Mouse (Mus musculus) neural tube, embryonic 14.5 days (tissue): ENCODE measurements around the gene Ccdc97. TPM values are rescaled to one million over a fixed set of nuclear protein-coding genes. Genes with fewer than 3 reads are reported as not detected.
A peak's percentile ranks its signal among the peaks of the same experiment; 100 is the strongest.

Source experiments
- ATAC-seq: fragments of 200-750 bp; cut with Nextera tagmentation; 2 replicates; pipeline ENCODE4 v1.8.0; 2017; ENCODE audit warnings: low read depth, mild to moderate bottlenecking, moderate TSS enrichment, moderate library complexity
- H3K27ac ChIP-seq: fragments of 300-500 bp; sonication (generic); 2 replicates; pipeline ENCODE4 v1.5.1; 2014; ENCODE audit warnings: low read depth, mild to moderate bottlenecking, control low read depth, low read length, moderate library complexity, mixed read lengths
- H3K27me3 ChIP-seq: fragments of 300-500 bp; sonication (generic); 2 replicates; pipeline ENCODE4 v1.6.1; 2014; ENCODE audit warnings: low read length; ENCODE audit not compliant: control insufficient read depth, insufficient read depth
- H3K36me3 ChIP-seq: fragments of 300-500 bp; sonication (generic); 2 replicates; pipeline ENCODE4 v1.6.1; 2014; ENCODE audit warnings: low read length, mixed read lengths; ENCODE audit not compliant: control insufficient read depth, insufficient read depth
- H3K4me1 ChIP-seq: fragments of 300-500 bp; sonication (generic); 2 replicates; pipeline ENCODE4 v1.6.1; 2014; ENCODE audit warnings: low read length; ENCODE audit not compliant: control insufficient read depth, insufficient read depth
- H3K4me2 ChIP-seq: fragments of 300-500 bp; sonication (generic); 2 replicates; pipeline ENCODE4 v1.6.1; 2014; ENCODE audit warnings: mild to moderate bottlenecking, low read depth, low read length, control low read depth
- H3K4me3 ChIP-seq: fragments of 300-500 bp; sonication (generic); 2 replicates; pipeline ENCODE4 v1.5.1; 2014; ENCODE audit warnings: low read depth, low read length, control low read depth, mixed read lengths
- H3K9ac ChIP-seq: fragments of 300-500 bp; sonication (generic); replicated peaks from 2 replicates; pipeline ENCODE4 v1.6.1; 2014; ENCODE audit warnings: low read depth, mild to moderate bottlenecking, control low read depth, low read length, mixed read lengths
- H3K9me3 ChIP-seq: fragments of 300-500 bp; sonication (generic); 2 replicates; pipeline ENCODE4 v1.6.1; 2016; ENCODE audit warnings: low read length; ENCODE audit not compliant: control insufficient read depth
- WGBS: fragments of 180-500 bp; shearing (Covaris S2); extraction: QIAGEN DNeasy Blood & Tissue Kit; methylation state at CpG from one replicate; pipeline ENCODE4 v1.1.7; 2014; 5-methylcytosine and 5-hydroxymethylcytosine counted together
- polyA plus RNA-seq: library from polyadenylated mRNA; unstranded; fragments of >200 nt; fragmentation: Nextera tagmentation; extraction: Ambion mirVana; gene quantifications from 2 replicates; pipeline ENCODE4 v1.2.1, GENCODE M21; 2014

Ccdc97 gene
- polyA plus RNA-seq, 1 experiment from 2014 or later, result 42.4 TPM

- no peak for ATAC-seq
- Histone ChIP-seq H3K36me3 (peaks cover 27% of the 10 kb centered on the region; the same call in 1 of the 2 replicates), H3K27me3 (no peaks in the 10 kb centered on the region), H3K27ac (no peak overlapping the region), H3K9me3 (no peaks in the 10 kb centered on the region), H3K4me1 (peaks cover 19% of the 10 kb centered on the region), H3K4me2 (no peak overlapping the region), H3K9ac (no peak overlapping the region), H3K4me3 (no peak overlapping the region)
- 94% methylated on average over 9 of the region's 9 CpGs for WGBS
Observed at GRCm38 (mm10) chr7:25712801-25713200, 6.1 kb downstream of the Ccdc97 start.

- Histone ChIP-seq H3K9me3 (no peaks in the 10 kb centered on the region), H3K27me3 (no peaks in the 10 kb centered on the region), H3K4me1 (peaks cover 15% of the 10 kb centered on the region; the same call in 1 of the 2 replicates), H3K4me3 (no peak overlapping the region), H3K36me3 (peaks cover 27% of the 10 kb centered on the region; the same call in 1 of the 2 replicates), H3K9ac (no peak overlapping the region), H3K27ac (no peak overlapping the region), H3K4me2 (no peak overlapping the region)
- ATAC-seq, result 0 out of 2 replicates have a peak, but pooled peaks have one; percentile 4
- WGBS, result 23% methylated on average over 7 of the region's 7 CpGs
Observed at GRCm38 (mm10) chr7:25711731-25712197, 7.1 kb downstream of the Ccdc97 start.

- H3K4me3 ChIP-seq, result no peak overlapping the region
- no peak overlapping the region for H3K27ac ChIP-seq
- H3K9me3 ChIP-seq, result no peaks in the 10 kb centered on the region
- no peak for ATAC-seq
- no peak overlapping the region for H3K9ac ChIP-seq
- WGBS, result 66% methylated on average over 5 of the region's 5 CpGs
- H3K27me3 ChIP-seq, result no peaks in the 10 kb centered on the region
- peaks cover 27% of the 10 kb centered on the region; the same call in 1 of the 2 replicates for H3K36me3 ChIP-seq
- H3K4me2 ChIP-seq, result no peak overlapping the region
- peaks cover 15% of the 10 kb centered on the region; the same call in 1 of the 2 replicates for H3K4me1 ChIP-seq
Observed at GRCm38 (mm10) chr7:25711165-25711564, 7.7 kb downstream of the Ccdc97 start.

- H3K27me3 ChIP-seq, result no peaks in the 10 kb centered on the region
- peaks cover 15% of the 10 kb centered on the region; the same call in 1 of the 2 replicates for H3K4me1 ChIP-seq
- H3K9me3 ChIP-seq, result no peaks in the 10 kb centered on the region
- H3K4me3 ChIP-seq, result no peak overlapping the region
- peak overlapping the region; percentile 25; the same call in 1 of the 2 replicates for H3K9ac ChIP-seq
- H3K27ac ChIP-seq, result peak overlapping the region; percentile 28; the same call in 1 of the 2 replicates
- ATAC-seq, result peak; percentile 49
- H3K4me2 ChIP-seq, result no peak overlapping the region
- WGBS, result 19% methylated on average over 6 of the region's 7 CpGs
- H3K36me3 ChIP-seq, result peaks cover 26% of the 10 kb centered on the region; the same call in 1 of the 2 replicates
Observed at GRCm38 (mm10) chr7:25710519-25711130, 8.3 kb downstream of the Ccdc97 start.

- Histone ChIP-seq H3K36me3 (peaks cover 20% of the 10 kb centered on the region; the same call in 1 of the 2 replicates), H3K4me2 (no peak overlapping the region), H3K27me3 (no peaks in the 10 kb centered on the region), H3K4me3 (no peak overlapping the region), H3K4me1 (peaks cover 15% of the 10 kb centered on the region; the same call in 1 of the 2 replicates), H3K9me3 (no peaks in the 10 kb centered on the region), H3K27ac (no peak overlapping the region), H3K9ac (peak overlapping the region; percentile 25; the same call in 1 of the 2 replicates)
- ATAC-seq, result no peak
- WGBS, result 17% methylated on average over 12 of the region's 12 CpGs
Observed at GRCm38 (mm10) chr7:25709961-25710360, 8.9 kb downstream of the Ccdc97 start.

GRCm38 (mm10) chr7:25707581-25708292 is 11.2 kb downstream of the Ccdc97 start:
- ATAC-seq, result no peak
- Histone ChIP-seq H3K27ac (no peak overlapping the region), H3K4me3 (no peak overlapping the region), H3K9me3 (no peaks in the 10 kb centered on the region), H3K36me3 (peaks cover under 1% of the 10 kb centered on the region; the same call in 1 of the 2 replicates), H3K9ac (no peak overlapping the region), H3K27me3 (no peaks in the 10 kb centered on the region), H3K4me1 (peaks cover 15% of the 10 kb centered on the region; the same call in 1 of the 2 replicates), H3K4me2 (no peak overlapping the region)
- 67% methylated on average over 14 of the region's 15 CpGs for WGBS

GRCm38 (mm10) chr7:25706578-25707170 is 12.2 kb downstream of the Ccdc97 start:
- H3K27ac ChIP-seq, result no peak overlapping the region
- peaks cover 10% of the 10 kb centered on the region; the same call in 1 of the 2 replicates for H3K4me1 ChIP-seq
- H3K36me3 ChIP-seq, result no peaks in the 10 kb centered on the region
- H3K4me3 ChIP-seq, result no peak overlapping the region
- no peak overlapping the region for H3K4me2 ChIP-seq
- WGBS, result 56% methylated on average over 7 of the region's 7 CpGs
- no peaks in the 10 kb centered on the region for H3K9me3 ChIP-seq
- no peaks in the 10 kb centered on the region for H3K27me3 ChIP-seq
- no peak overlapping the region for H3K9ac ChIP-seq
- ATAC-seq, result no peak

GRCm38 (mm10) chr7:25705801-25706251 is 13.1 kb downstream of the Ccdc97 start:
- Histone ChIP-seq H3K4me2 (no peak overlapping the region), H3K36me3 (no peaks in the 10 kb centered on the region), H3K27me3 (no peaks in the 10 kb centered on the region), H3K27ac (no peak overlapping the region), H3K9me3 (no peaks in the 10 kb centered on the region), H3K9ac (no peak overlapping the region), H3K4me3 (no peak overlapping the region), H3K4me1 (peaks cover 8% of the 10 kb centered on the region; the same call in 1 of the 2 replicates)
- WGBS, result 71% methylated on average over 6 of the region's 6 CpGs
- no peak for ATAC-seq
